Mouse (Mus musculus) ES-Bruce4 (cell line): ENCODE data around the gene Gm14597.

Experiments
- CTCF ChIP-seq: IDR thresholded peaks from one replicate; pipeline ENCODE4 v1.8.1; 2011; ENCODE audit warnings: low read depth, low read length
- POLR2A ChIP-seq: IDR thresholded peaks from one replicate; pipeline ENCODE4 v1.8.1; 2011; ENCODE audit warnings: low read length; ENCODE audit not compliant: insufficient read depth

GRCm38 (mm10) chrX:53608122-53608813, 511 bp downstream of the Gm14597 start:
- TF ChIP-seq POLR2A = no peak
- TF ChIP-seq CTCF = no peak
